Mouse (Mus musculus): ENCODE measurements around the gene Rbfox3.
"Not testable (repeated sequence)": the region's sequence is repeated elsewhere in the genome, so short reads cannot be mapped to it uniquely, and the experiment has no call there.

Rbfox3 gene

GRCm38 (mm10) chr11:118825280-118826094, 85.9 kb downstream of the Rbfox3 start:
- DNase-seq (ENCODE audit: inconsistent ontology term): no peak

- no peak for DNase-seq (ENCODE audit: inconsistent ontology term)
Measured at GRCm38 (mm10) chr11:118821353-118821752, 90.0 kb downstream of the Rbfox3 start.

GRCm38 (mm10) chr11:118818528-118818927, 92.9 kb downstream of the Rbfox3 start:
- DNase-seq (ENCODE audit: inconsistent ontology term): no peak

- no peak for DNase-seq (ENCODE audit: inconsistent ontology term)
Measured at GRCm38 (mm10) chr11:118815118-118815517, 96.3 kb downstream of the Rbfox3 start.

- no peak for DNase-seq (ENCODE audit: inconsistent ontology term)
Measured at GRCm38 (mm10) chr11:118813942-118814341, 97.5 kb downstream of the Rbfox3 start.

GRCm38 (mm10) chr11:118811404-118811803, 100.0 kb downstream of the Rbfox3 start:
- DNase-seq (ENCODE audit: inconsistent ontology term): no peak

GRCm38 (mm10) chr11:118807511-118807910, 103.9 kb downstream of the Rbfox3 start:
- no peak for DNase-seq (ENCODE audit: inconsistent ontology term)

- DNase-seq (ENCODE audit: inconsistent ontology term): peak; percentile 79
Measured at GRCm38 (mm10) chr11:118794856-118795602, 116.4 kb downstream of the Rbfox3 start.

GRCm38 (mm10) chr11:118793639-118794021, 117.8 kb downstream of the Rbfox3 start:
- DNase-seq (ENCODE audit: inconsistent ontology term): no peak

- DNase-seq (ENCODE audit: inconsistent ontology term): peak; percentile 12
Measured at GRCm38 (mm10) chr11:118792916-118793638, 118.3 kb downstream of the Rbfox3 start.

GRCm38 (mm10) chr11:118792163-118792915, 119.1 kb downstream of the Rbfox3 start:
- DNase-seq (ENCODE audit: inconsistent ontology term): peak; percentile 62

GRCm38 (mm10) chr11:118791391-118791790, 120.0 kb downstream of the Rbfox3 start:
- no peak for DNase-seq (ENCODE audit: inconsistent ontology term)

GRCm38 (mm10) chr11:118788091-118788490, 123.3 kb downstream of the Rbfox3 start:
- DNase-seq (ENCODE audit: inconsistent ontology term): no peak

- DNase-seq (ENCODE audit: inconsistent ontology term): no peak
Measured at GRCm38 (mm10) chr11:118782677-118783076, 128.7 kb downstream of the Rbfox3 start.

GRCm38 (mm10) chr11:118775753-118776152, 135.6 kb downstream of the Rbfox3 start:
- DNase-seq (ENCODE audit: inconsistent ontology term): peak; percentile 12

GRCm38 (mm10) chr11:118774777-118775176, 136.6 kb downstream of the Rbfox3 start:
- DNase-seq (ENCODE audit: inconsistent ontology term): not testable (repeated sequence)

- no peak for DNase-seq (ENCODE audit: inconsistent ontology term)
Measured at GRCm38 (mm10) chr11:118773076-118773583, 138.3 kb downstream of the Rbfox3 start.

- no peak for DNase-seq (ENCODE audit: inconsistent ontology term)
Measured at GRCm38 (mm10) chr11:118771358-118771757, 140.0 kb downstream of the Rbfox3 start.

- DNase-seq (ENCODE audit: inconsistent ontology term): peak; percentile 17
Measured at GRCm38 (mm10) chr11:118770789-118771188, 140.6 kb downstream of the Rbfox3 start.

- DNase-seq (ENCODE audit: inconsistent ontology term): no peak
Measured at GRCm38 (mm10) chr11:118769542-118769941, 141.9 kb downstream of the Rbfox3 start.

- no peak for DNase-seq (ENCODE audit: inconsistent ontology term)
Measured at GRCm38 (mm10) chr11:118768441-118768840, 143.0 kb downstream of the Rbfox3 start.
